Mouse (Mus musculus) midbrain, embryonic 11.5 days (tissue): Measurements from ENCODE around the gene Myo6. TPM values are rescaled to one million over a fixed set of nuclear protein-coding genes. Genes with fewer than 3 reads are reported as not detected.

Experiments
- ATAC-seq: fragments of 200-750 bp; cut with Nextera tagmentation; 2 replicates; pipeline ENCODE4 v1.8.0; 2017; ENCODE audit warnings: moderate TSS enrichment, moderate library complexity; ENCODE audit not compliant: low FRiP score
- DNase-seq: peaks from one replicate; pipeline ENCODE4 v3.0.0; 2015; ENCODE audit warnings: low spot score; ENCODE audit errors: missing footprints
- H3K27ac ChIP-seq: fragments of 300-500 bp; sonication (generic); 2 replicates; pipeline ENCODE4 v1.5.1; 2014; ENCODE audit warnings: low read depth, low read length
- H3K27me3 ChIP-seq: fragments of 300-500 bp; sonication (generic); 2 replicates; pipeline ENCODE4 v1.6.1; 2014; ENCODE audit warnings: mild to moderate bottlenecking, low read length, moderate library complexity, mixed read lengths; ENCODE audit not compliant: control insufficient read depth, insufficient read depth
- H3K36me3 ChIP-seq: fragments of 300-500 bp; sonication (generic); 2 replicates; pipeline ENCODE4 v1.6.1; 2014; ENCODE audit warnings: mild to moderate bottlenecking, low read length, moderate library complexity, mixed read lengths; ENCODE audit not compliant: control insufficient read depth, insufficient read depth
- H3K4me1 ChIP-seq: fragments of 300-500 bp; sonication (generic); 2 replicates; pipeline ENCODE4 v1.6.1; 2014; ENCODE audit warnings: low read length; ENCODE audit not compliant: control insufficient read depth, insufficient read depth
- H3K4me2 ChIP-seq: fragments of 300-500 bp; sonication (generic); 2 replicates; pipeline ENCODE4 v1.6.1; 2014; ENCODE audit warnings: mild to moderate bottlenecking, moderate library complexity
- H3K4me3 ChIP-seq: fragments of 300-500 bp; sonication (generic); 2 replicates; pipeline ENCODE4 v1.5.1; 2014; ENCODE audit warnings: low read depth, low read length
- H3K9ac ChIP-seq: fragments of 300-500 bp; sonication (generic); 2 replicates; pipeline ENCODE4 v1.6.1; 2014; ENCODE audit warnings: low read length
- H3K9me3 ChIP-seq: fragments of 300-500 bp; sonication (generic); 2 replicates; pipeline ENCODE4 v1.6.1; 2016; ENCODE audit warnings: low read length; ENCODE audit not compliant: control insufficient read depth
- WGBS: fragments of 180-500 bp; shearing (Covaris S2); extraction: QIAGEN DNeasy Blood & Tissue Kit; methylation state at CpG from one replicate; pipeline ENCODE4 v1.1.7; 2014; 5-methylcytosine and 5-hydroxymethylcytosine counted together
- polyA plus RNA-seq: library from polyadenylated mRNA; unstranded; fragments of >200 nt; fragmentation: Nextera tagmentation; extraction: Ambion mirVana; gene quantifications from 2 replicates; pipeline ENCODE4 v1.2.1, GENCODE M21; 2014

The Myo6 gene
- polyA plus RNA-seq, 1 experiment from 2014 or later, result 11.1 TPM

- DNase-seq (no peak), ATAC-seq (no peak)
- H3K4me1 ChIP-seq, result no peaks in the 10 kb centered on the region; the same call in none of the 2 replicates
- H3K4me2 ChIP-seq, result no peak overlapping the region
- no peaks in the 10 kb centered on the region; the same call in 1 of the 2 replicates for H3K27me3 ChIP-seq
- no peak overlapping the region for H3K4me3 ChIP-seq
- 79% methylated on average over 1 of the region's 1 CpGs for WGBS
- H3K36me3 ChIP-seq, result no peaks in the 10 kb centered on the region
- no peak overlapping the region for H3K9ac ChIP-seq
- H3K9me3 ChIP-seq, result peaks cover 8% of the 10 kb centered on the region; the same call in 1 of the 2 replicates
- H3K27ac ChIP-seq, result no peak overlapping the region
These were observed 72.5 kb downstream of the Myo6 start for GRCm38 (mm10) chr9:80237184-80237799.

DNA sequence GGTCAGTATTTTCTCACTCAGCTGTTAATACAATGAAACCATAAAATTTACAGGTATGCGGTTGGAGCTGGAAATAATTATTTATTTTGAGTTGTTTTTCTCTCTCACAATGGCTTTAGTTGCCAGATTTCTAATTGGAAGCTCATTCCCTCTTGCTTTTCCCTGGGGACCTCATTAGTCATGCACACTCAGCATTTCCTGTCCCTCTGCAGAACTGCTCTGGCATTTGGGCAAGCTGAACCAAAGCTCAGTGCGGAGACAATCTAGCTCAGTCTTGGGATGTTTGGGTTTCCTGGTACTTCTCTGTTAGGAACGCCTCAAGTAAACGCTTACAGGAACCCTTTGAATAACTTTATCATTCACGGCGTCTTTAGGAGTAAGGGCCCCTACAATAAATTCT is 76.9 kb downstream of the Myo6 start:
- no peak for DNase-seq
- no peak overlapping the region for H3K27ac ChIP-seq
- H3K4me1 ChIP-seq, result no peaks in the 10 kb centered on the region
- peaks cover 8% of the 10 kb centered on the region; the same call in 1 of the 2 replicates for H3K9me3 ChIP-seq
- no peaks in the 10 kb centered on the region for H3K36me3 ChIP-seq
- no peaks in the 10 kb centered on the region; the same call in 1 of the 2 replicates for H3K27me3 ChIP-seq
- H3K4me3 ChIP-seq, result no peak overlapping the region
- no peak overlapping the region for H3K9ac ChIP-seq
- no peak overlapping the region for H3K4me2 ChIP-seq
- WGBS, result 87% methylated on average over 6 of the region's 6 CpGs
- no peak for ATAC-seq

DNA sequence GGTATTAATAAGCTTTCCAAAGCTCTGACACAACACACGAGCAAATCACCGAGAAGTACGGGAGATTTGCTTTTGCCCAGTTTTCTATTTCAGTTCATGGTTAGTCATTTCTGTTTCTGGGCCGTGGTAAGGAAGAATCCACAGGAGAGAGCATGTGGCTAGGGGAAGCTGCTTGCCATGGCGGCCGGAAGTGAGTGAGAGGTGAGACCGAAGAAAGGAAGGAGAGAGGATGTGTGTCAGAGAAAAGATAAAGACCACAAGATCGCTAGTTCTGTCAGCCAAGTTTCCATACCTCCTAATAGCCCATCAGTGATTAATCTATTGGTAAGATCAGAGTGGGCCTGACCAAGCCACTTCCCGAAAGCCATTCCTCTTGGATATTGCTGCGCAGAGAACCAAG is 87.3 kb downstream of the Myo6 start:
- no peak for ATAC-seq
- whole genome bisulfite sequencing, result 87% methylated on average over 10 of the region's 10 CpGs

DNA sequence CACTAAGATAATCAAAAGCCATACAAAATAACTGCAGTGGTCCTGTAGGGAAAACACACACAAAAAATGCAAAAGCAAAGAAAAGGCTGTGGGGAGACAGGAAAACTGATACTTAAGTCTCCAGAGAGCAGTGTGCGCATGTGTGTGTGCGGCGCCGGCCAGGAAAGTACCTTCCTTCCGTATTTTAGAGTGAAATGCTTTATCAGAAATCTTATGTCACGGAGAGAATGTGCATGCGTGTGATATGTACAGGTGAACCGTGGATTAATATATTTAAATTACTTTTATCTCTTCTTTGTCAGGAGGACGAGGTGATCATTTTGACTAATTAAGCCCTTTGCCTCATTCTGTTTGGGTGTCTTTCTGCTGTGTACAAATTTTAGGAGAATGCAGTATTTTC is 88.4 kb downstream of the Myo6 start:
- DNase-seq (no peak), ATAC-seq (no peak)
- no peak overlapping the region for H3K4me3 ChIP-seq
- H3K4me2 ChIP-seq, result no peak overlapping the region
- no peaks in the 10 kb centered on the region for H3K4me1 ChIP-seq
- WGBS, result 93% methylated on average over 9 of the region's 9 CpGs
- H3K27ac ChIP-seq, result no peak overlapping the region
- no peaks in the 10 kb centered on the region for H3K27me3 ChIP-seq
- no peaks in the 10 kb centered on the region for H3K36me3 ChIP-seq
- H3K9ac ChIP-seq, result no peak overlapping the region
- H3K9me3 ChIP-seq, result no peaks in the 10 kb centered on the region

More for the DNA sequence above, 87.3 kb downstream of the Myo6 start:
- H3K27me3 ChIP-seq, result no peaks in the 10 kb centered on the region
- no peaks in the 10 kb centered on the region for H3K36me3 ChIP-seq
- H3K9me3 ChIP-seq, result no peaks in the 10 kb centered on the region
- no peak overlapping the region for H3K9ac ChIP-seq
- H3K4me3 ChIP-seq, result no peak overlapping the region
- H3K27ac ChIP-seq, result no peak overlapping the region
- no peak for DNase-seq
- no peak overlapping the region for H3K4me2 ChIP-seq
- no peaks in the 10 kb centered on the region for H3K4me1 ChIP-seq

- no peak overlapping the region for H3K4me2 ChIP-seq
- no peaks in the 10 kb centered on the region for H3K36me3 ChIP-seq
- ATAC-seq (no peak), DNase-seq (no peak)
- no peaks in the 10 kb centered on the region for H3K27me3 ChIP-seq
- no peaks in the 10 kb centered on the region for H3K9me3 ChIP-seq
- H3K9ac ChIP-seq, result no peak overlapping the region
- 93% methylated on average over 2 of the region's 2 CpGs for WGBS
- no peak overlapping the region for H3K27ac ChIP-seq
- no peak overlapping the region for H3K4me3 ChIP-seq
- no peaks in the 10 kb centered on the region for H3K4me1 ChIP-seq
These were observed 91.7 kb downstream of the Myo6 start for GRCm38 (mm10) chr9:80256561-80256960.

GRCm38 (mm10) chr9:80258396-80258795 is 93.6 kb downstream of the Myo6 start:
- no peaks in the 10 kb centered on the region for H3K4me1 ChIP-seq
- H3K4me2 ChIP-seq, result no peak overlapping the region
- no peak overlapping the region for H3K9ac ChIP-seq
- DNase-seq (no peak), ATAC-seq (no peak)
- no peak overlapping the region for H3K27ac ChIP-seq
- H3K9me3 ChIP-seq, result no peaks in the 10 kb centered on the region
- H3K36me3 ChIP-seq, result no peaks in the 10 kb centered on the region
- no peaks in the 10 kb centered on the region for H3K27me3 ChIP-seq
- 61% methylated on average over 6 of the region's 6 CpGs for WGBS
- no peak overlapping the region for H3K4me3 ChIP-seq

- Histone ChIP-seq H3K4me1 (no peaks in the 10 kb centered on the region), H3K9me3 (no peaks in the 10 kb centered on the region), H3K9ac (no peak overlapping the region), H3K27me3 (no peaks in the 10 kb centered on the region), H3K4me2 (no peak overlapping the region), H3K27ac (no peak overlapping the region), H3K4me3 (no peak overlapping the region), H3K36me3 (no peaks in the 10 kb centered on the region)
- no peak for ATAC-seq
- no peak for DNase-seq
- WGBS, result 77% methylated on average over 3 of the region's 3 CpGs
These were observed 96.1 kb downstream of the Myo6 start for GRCm38 (mm10) chr9:80260905-80261304.

DNA sequence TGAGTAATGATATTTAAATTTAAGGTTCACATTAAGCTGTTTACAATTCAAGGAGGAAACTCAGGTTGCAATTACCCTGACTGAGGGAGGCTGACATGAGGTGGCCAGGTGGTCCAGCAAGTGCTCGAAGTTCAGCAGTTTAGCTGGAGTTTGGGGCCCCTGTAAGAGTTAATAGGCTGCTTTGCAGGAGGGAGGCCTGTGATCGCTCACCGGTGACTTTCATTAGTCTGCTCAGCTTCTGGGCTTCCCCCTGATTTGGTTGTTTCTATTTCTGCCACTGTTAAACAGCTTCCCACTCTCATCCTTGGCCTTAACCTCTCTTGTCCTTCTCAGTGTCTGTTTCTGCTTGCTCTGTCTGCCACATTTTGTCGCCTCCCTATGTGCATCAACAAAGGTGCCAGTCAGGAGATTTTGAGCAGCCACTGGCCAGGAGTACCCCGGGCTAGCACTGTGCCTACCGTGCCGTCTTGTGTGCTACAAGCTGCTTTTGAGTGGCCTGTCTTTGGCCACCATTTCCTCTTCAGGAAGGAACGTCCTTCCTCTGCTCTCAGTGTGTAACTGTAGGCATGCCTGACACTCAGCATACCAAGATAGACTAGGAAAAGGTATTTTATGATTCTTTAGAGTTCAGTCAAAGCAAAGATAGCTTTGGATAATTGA is 97.7 kb downstream of the Myo6 start:
- ATAC-seq (no peak), DNase-seq (no peak)
- no peaks in the 10 kb centered on the region for H3K4me1 ChIP-seq
- no peaks in the 10 kb centered on the region for H3K27me3 ChIP-seq
- 46% methylated on average over 8 of the region's 8 CpGs for WGBS
- no peaks in the 10 kb centered on the region for H3K36me3 ChIP-seq
- H3K9me3 ChIP-seq, result no peaks in the 10 kb centered on the region
- no peak overlapping the region for H3K4me3 ChIP-seq
- H3K27ac ChIP-seq, result no peak overlapping the region
- no peak overlapping the region for H3K9ac ChIP-seq
- H3K4me2 ChIP-seq, result no peak overlapping the region

GRCm38 (mm10) chr9:80266086-80266485 is 101.3 kb downstream of the Myo6 start:
- no peak overlapping the region for H3K9ac ChIP-seq
- H3K27me3 ChIP-seq, result no peaks in the 10 kb centered on the region
- no peak for ATAC-seq
- H3K4me1 ChIP-seq, result no peaks in the 10 kb centered on the region
- no peak for DNase-seq
- no peaks in the 10 kb centered on the region for H3K9me3 ChIP-seq
- no peaks in the 10 kb centered on the region for H3K36me3 ChIP-seq
- no peak overlapping the region for H3K4me3 ChIP-seq
- no peak overlapping the region for H3K27ac ChIP-seq
- WGBS, result 89% methylated on average over 7 of the region's 7 CpGs
- no peak overlapping the region for H3K4me2 ChIP-seq
